Mouse (Mus musculus) embryo, embryonic 11.5 days (tissue): ENCODE measurements at regions not wholly inside any gene's neighbourhood (a gene's known extent, or its start where the extent isn't known, plus 50 kb on each side); places are given as distances from the start of the nearest gene placed in this dataset.
A peak's percentile ranks its signal among the peaks of the same experiment; 100 is the strongest.

Experiments
- DNase-seq: peaks from one replicate; pipeline ENCODE4 v3.0.0-alpha.2; 2012; ENCODE audit warnings: low read depth, low spot score

DNA sequence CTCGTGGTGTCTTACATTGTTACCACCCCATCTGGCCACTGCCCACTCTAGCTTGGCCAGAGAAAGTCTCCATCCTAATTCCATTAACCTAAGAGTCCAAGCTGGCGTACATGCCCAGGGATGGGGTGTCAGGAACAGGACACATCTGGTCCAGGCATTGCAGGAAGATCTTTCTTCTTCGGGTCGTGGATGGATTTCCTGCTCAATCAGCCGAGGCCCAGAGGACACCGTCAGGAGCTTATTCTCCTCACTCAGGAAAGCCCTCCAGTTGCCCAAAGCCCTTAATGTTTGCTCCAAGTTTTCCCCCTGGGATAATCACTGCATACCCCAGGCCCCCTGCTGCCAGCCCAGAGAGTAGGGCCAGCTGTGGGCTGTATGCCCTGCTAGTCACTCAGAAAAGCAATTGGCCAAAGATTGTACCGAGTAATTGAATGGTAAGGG is 172.2 kb upstream of the Zfp703 start:
- peak; percentile 36 for DNase-seq

- peak; percentile 46 for DNase-seq
These were observed 171.7 kb upstream of the Zfp703 start for GRCm38 (mm10) chr8:26805371-26805821.

GRCm38 (mm10) chr8:26808111-26808651 is 168.9 kb upstream of the Zfp703 start:
- DNase-seq = peak; percentile 47

DNA sequence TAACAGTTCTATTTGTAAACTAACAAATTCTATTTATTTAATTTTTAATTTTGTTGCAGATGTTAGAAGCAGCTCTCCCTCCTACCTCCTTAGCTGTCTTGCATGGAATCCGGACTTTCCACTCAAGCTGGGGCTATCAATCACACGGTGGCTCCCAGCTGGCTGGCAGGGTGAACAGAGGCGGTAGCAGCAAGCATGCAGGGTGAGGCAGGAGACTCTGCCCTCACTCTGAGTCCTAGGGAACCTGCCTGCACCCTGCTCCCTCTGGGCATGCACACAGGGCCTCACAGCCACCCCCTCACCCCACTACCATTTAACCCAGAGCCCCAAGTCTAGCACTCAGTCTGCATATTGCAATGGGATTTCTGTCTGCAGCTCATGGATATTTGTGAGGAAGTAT is 168.4 kb upstream of the Zfp703 start:
- DNase-seq = no peak

DNA sequence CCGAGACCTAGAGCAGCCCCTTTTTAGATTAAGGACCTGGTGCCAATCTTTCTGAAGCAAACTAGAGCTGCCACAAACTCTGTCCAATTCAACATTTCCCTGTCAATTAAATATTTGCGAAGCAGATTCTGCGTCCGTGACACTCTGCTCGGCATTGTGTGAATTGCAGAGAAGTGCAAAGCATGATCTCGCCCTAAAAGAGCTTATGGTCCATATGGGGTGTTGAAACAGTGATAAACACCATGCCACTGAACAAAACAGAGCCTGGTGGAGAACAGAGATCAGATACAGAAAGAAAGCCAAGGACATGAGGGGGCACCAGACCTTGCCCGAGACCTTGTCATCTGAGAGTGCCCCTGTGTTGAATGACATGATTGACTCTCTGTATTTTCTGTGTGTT is 167.2 kb upstream of the Zfp703 start:
- no peak for DNase-seq

DNA sequence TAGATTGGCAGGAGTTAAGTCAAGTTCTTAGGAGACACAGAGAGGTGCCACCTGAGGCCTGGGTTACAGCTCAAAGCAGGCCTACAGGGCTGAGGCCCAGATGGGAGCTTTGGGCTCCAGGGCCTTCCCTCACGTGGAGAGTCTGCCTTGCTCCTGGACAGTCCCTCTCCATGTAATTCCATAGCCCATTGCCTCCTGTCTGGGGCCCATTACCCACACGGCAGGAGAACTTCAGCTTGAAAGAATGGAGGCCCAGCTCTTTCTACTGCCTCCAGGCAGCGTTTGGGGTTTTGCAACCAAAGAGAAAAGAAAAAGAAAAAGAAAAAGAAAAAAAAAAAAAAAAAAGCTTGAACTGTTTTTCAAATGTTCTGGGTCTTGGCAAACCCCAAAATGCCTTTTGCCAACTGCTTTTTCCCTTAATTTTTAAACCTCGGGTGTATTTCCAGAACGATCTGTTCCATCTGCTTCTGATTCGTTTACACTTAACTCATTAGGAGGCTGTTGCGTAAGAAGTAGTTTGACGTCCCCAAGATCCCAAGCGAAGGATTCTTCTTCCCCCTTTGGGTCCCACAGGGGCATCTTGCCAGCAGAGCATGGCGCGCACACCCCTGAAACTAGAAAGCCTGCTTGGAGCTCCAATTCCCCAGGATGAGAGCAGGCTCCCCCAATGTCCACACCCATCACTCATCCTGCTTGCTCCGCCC is 165.4 kb upstream of the Zfp703 start:
- no peak for DNase-seq

- no peak for DNase-seq
These were observed 163.8 kb upstream of the Zfp703 start for GRCm38 (mm10) chr8:26813198-26813815.

GRCm38 (mm10) chr8:26815020-26815584 is 162.0 kb upstream of the Zfp703 start:
- DNase-seq = no peak

GRCm38 (mm10) chr8:26816977-26817376 is 160.1 kb upstream of the Zfp703 start:
- DNase-seq = no peak

DNA sequence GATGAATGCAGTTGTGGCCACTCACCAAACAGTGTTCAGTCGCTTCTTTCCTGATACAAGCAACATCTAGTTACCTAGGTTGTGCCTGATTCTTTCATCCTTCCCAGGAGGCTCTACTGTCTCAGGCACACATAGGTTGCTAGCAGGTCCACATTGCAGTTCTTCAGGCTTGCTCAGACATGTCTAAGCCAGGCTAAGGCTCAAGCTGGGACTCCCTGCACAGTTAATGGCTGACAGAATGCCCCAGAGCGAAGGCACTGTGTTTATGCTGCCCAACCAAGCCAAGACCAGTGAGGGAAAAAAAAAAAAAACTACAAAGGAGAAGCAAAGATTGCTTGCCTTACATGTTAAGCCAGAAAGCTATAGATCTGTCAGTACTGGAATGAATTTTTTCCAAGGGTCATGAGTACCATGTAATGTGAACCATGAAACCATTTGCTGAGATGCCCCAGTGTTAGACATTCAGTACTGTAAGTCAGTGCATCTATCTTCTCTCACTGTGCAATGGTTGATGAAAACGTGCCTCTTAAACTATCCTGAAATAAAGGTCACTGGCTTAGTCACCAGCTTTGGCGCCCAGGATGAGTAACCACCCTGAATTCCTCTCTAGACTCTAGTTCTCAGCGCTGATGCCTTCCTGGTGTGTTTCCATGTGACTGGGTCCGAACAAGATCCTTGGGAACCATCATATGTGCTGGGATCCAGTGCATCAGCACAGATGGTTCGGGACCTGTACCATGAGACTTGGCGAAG is 152.8 kb upstream of the Zfp703 start:
- no peak for DNase-seq

- no peak for DNase-seq
These were observed 148.7 kb upstream of the Zfp703 start for GRCm38 (mm10) chr8:26828311-26828909.

DNA sequence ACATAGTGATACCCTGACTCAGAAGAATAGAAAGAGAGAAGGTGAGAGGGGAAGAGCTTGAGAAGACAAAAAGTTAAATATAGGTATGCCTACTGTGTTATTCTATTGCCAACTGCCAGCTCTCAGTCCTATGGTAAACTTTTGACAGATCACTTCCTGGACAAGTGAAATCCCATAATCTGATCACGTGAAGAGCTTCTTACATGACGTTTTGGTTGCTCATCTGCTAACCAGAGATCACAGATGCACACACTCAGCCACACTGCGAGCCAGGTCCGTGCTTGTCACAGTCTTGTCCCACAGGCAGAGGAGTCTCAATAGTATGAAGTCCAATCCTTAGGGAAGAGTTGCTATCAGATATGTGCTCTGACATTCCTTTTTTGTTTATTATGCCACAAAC is 147.8 kb upstream of the Zfp703 start:
- DNase-seq = no peak

- no peak for DNase-seq
These were observed 146.0 kb upstream of the Zfp703 start for GRCm38 (mm10) chr8:26831148-26831547.

GRCm38 (mm10) chr8:26831790-26832189 is 145.3 kb upstream of the Zfp703 start:
- no peak for DNase-seq

DNA sequence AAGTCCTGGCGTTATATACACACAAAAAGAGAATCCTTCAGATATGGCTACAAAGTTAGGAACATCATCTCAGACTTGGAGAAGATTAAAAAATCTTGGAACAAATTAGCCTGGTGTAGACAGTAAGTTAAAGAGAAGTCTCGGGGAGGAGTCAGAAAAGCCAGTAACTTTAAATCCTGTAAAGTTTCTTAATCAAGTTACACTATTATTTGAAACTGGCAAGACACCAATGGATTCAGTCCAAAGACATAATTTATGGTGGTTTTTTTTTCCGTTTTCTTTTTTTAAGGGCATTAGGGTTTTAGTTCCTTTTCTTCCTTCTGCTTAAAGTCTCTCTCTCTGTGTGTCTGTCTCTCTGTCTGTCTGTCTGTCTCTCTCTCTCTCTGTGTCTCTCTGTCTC is 144.6 kb upstream of the Zfp703 start:
- DNase-seq = no peak

DNA sequence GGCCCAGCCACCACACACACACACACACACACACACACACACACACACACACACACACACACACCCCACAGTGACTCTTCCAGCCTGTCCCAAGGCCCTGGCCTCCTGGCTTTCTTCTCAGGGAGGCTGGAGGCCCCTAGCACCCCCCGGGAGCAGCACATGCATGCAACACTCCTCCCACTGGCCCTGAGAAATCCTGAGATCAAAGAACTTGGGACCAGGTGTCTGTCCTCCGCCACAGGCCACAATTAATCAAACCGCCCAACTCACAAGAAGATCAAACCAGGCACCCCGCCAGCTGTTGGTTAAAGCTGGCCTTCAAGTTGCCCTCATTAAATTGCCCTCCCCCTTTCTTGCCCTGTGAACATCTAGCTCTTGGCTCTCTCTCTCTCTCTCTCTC is 143.8 kb upstream of the Zfp703 start:
- peak; percentile 74 for DNase-seq

DNA sequence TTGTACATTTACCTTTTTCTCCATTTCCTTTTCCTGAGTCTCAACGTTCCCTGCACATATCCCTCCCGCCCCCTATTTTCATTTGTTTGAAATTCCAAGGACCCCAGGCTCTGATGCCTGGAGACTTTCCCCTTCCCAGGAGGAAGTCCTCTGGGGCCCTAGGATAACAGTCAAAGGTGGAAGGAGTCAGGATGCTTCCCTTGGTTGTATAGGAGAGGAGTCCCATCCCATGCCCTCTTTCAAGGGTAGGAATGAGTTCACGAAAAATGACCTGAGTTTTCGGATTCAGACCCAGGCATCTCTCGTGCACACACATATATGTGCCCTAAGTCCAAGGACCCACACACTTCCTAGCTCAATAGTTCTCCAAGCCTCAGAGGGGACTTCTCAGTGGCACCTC is 143.3 kb upstream of the Zfp703 start:
- no peak for DNase-seq

GRCm38 (mm10) chr8:26834604-26835003 is 142.5 kb upstream of the Zfp703 start:
- DNase-seq = no peak

DNA sequence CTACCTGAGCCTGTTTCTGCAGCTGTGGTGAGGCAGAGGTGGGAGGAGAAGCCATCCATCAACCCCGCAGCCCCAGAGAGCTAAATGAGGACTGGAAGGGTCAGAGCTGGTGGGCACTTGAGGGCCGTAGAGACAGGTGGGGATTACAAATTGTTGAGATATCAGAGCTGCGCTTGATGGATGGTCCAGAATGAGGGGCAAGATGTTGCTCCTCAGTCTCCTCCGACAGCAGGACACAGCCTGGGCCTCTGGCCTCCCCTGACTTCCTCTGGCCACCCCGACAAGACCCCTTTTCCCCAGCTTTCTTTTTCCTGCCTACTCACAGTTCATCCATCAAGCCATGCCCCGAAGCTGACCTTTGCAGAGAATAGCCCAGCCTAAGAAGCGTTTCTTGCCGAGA is 142.0 kb upstream of the Zfp703 start:
- DNase-seq = no peak

DNA sequence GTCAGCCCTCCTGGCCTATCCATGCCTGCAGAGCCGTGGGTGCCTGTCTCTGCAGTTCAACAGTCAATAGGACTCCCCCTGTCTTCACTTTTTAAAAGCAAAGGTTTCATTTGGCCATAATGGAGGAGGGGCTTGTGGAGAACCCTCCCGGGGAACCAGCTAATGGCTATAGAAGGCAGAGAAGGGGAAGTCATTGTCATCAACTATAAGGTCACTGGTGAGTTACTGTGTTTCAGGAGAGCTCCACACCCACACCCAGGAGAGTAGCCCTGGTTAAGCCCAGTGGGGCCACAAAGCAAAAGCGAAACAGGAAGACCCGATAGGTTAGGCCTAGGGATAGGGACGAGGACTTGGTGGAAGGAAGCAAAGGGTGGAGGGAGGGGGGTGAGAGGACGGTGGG is 141.5 kb upstream of the Zfp703 start:
- DNase-seq = no peak

DNA sequence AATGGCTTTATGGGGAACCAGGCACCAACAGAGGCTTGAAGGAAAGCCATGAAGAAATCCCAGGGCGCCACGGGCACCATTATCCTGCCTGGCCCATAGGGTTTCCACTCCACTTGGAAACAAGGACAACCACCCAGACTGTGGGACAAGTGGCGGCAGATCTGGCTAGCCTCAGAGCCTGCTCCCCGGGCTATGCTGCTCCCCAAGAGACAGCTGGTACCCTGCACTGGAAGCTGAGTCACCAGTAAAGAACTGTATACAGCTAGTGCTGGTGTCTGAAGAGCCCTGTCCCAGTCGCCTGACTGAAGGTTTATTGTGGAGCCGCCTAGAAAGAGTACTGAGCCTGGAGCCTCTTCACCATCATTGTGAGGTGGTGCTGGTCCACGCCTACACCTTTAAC is 140.6 kb upstream of the Zfp703 start:
- no peak for DNase-seq

- no peak for DNase-seq
These were observed 136.8 kb upstream of the Zfp703 start for GRCm38 (mm10) chr8:26840286-26840685.
